30 mouse cellular contexts compared by ENCODE assay signal in the genomic region with DNA sequence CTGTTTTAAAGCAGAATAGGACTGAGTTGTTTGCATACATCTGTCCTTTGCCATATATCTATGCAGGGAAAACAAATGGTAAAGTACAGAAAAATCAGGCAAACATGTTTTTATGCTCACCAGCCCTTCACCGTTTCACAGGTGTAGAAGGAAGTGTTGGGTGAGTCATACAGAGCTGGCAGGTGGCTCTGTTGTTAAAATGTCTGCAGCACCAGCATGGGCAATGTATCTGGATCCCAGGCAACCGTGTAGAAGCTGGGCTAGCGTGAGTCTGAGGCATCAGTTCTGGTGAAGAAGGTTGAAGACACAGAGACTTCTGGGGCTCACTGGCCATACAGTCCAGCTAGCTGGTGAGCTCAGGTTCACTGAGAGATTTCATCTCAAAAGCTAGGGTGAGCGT. TPM values are rescaled to one million over a fixed set of nuclear protein-coding genes. Genes with fewer than 3 reads are reported as not detected.
DNase-seq lines count a peak whose midpoint lies in the region; ATAC-seq and TF ChIP-seq lines count a peak whose summit lies in the region.
"Had no signal": no experiment of that assay in that cellular context is flagged by ENCODE, and none has a peak within 500 bp of the region (broad histone marks: within the 10 kb centered on the region; RNA-seq: fewer than 3 reads in every experiment).

No protein-coding gene starts in this region.

- intact Hi-C loops in heart, adult 2 months (cut with DNase I): no loop called here

- H3K9ac ChIP-seq in forebrain, postnatal 0 days: no peak overlapping the region
- H3K9ac ChIP-seq in forebrain, embryonic 15.5 days (replicated peaks): no peak overlapping the region
- no peak overlapping the region for H3K9ac ChIP-seq in heart, adult 2 months (ENCODE audit: low read depth, low read length)
- H3K9ac ChIP-seq: embryonic facial prominence, embryonic 13.5 days; embryonic facial prominence, embryonic 15.5 days; forebrain, embryonic 12.5 days had no signal

- TF ChIP-seq EP300 in heart, adult 2 months (IDR thresholded peaks at IDR 0.05; ENCODE audit: insufficient read depth, low read depth, low read length): no peak

- no peaks in the 10 kb centered on the region for H3K4me1 ChIP-seq in forebrain, postnatal 0 days (ENCODE audit: insufficient read depth)
- H3K4me1 ChIP-seq in forebrain, embryonic 15.5 days: no peaks in the 10 kb centered on the region
- no peaks in the 10 kb centered on the region for H3K4me1 ChIP-seq in heart, adult 2 months (ENCODE audit: control insufficient read depth, insufficient read depth, low read length)
- H3K4me1 ChIP-seq: embryonic facial prominence, embryonic 15.5 days; forebrain, embryonic 10.5 days; forebrain, embryonic 12.5 days had no signal

- no peaks in the 10 kb centered on the region for H3K79me2 ChIP-seq in heart, adult 2 months (replicated peaks; ENCODE audit: control insufficient read depth, insufficient read depth, low read length)

- 82% methylated on average over 4 of the region's 4 CpGs for WGBS in forebrain, postnatal 0 days
- WGBS in forebrain, embryonic 15.5 days: 91% methylated on average over 4 of the region's 4 CpGs
- WGBS in heart, adult 2 months: 64% methylated on average over 4 of the region's 4 CpGs

- H3K27ac ChIP-seq in forebrain, postnatal 0 days (ENCODE audit: low read depth, low read length): no peak overlapping the region
- no peak overlapping the region for H3K27ac ChIP-seq in forebrain, embryonic 15.5 days (replicated peaks)
- no peak overlapping the region for H3K27ac ChIP-seq in heart, adult 2 months
- H3K27ac ChIP-seq: embryonic facial prominence, embryonic 13.5 days; embryonic facial prominence, embryonic 15.5 days; forebrain, embryonic 10.5 days; forebrain, embryonic 12.5 days had no signal

- TF ChIP-seq CTCF in forebrain, postnatal 0 days (IDR thresholded peaks at IDR 0.05; ENCODE audit: low read depth): no peak
- no peak for TF ChIP-seq CTCF in heart, adult 2 months (IDR thresholded peaks at IDR 0.05)

- no peak for DNase-seq in forebrain, postnatal 0 days
- DNase-seq in heart, adult 11 months: peak; percentile 55
- no peak for DNase-seq in heart, adult 2 months
- peak; percentile 40 for DNase-seq in layer of hippocampus, adult 9-11 months
- no peak for DNase-seq in layer of hippocampus, postnatal 25 days (ENCODE audit: extremely low spot score in 1 of 2, low spot score in 1 of 2)
- DNase-seq in right cerebral cortex, postnatal 25 days: peak; percentile 42
- DNase-seq in right cerebral cortex, postnatal 14 days: no peak
- DNase-seq: adrenal gland, adult 8-10 months; adrenal gland, postnatal 14 days; adrenal gland, postnatal 36 days; B cell, adult 2 months; cerebellum, adult 11 months; cerebellum, adult 18-20 months; cerebellum, adult 8-10 months; cerebellum, adult 9-11 months; cerebellum, postnatal 14 days; cerebellum, postnatal 36 days; embryo, embryonic 11 days had no signal

- no peaks in the 10 kb centered on the region for H3K36me3 ChIP-seq in forebrain, postnatal 0 days (ENCODE audit: insufficient read depth)
- no peaks in the 10 kb centered on the region for H3K36me3 ChIP-seq in forebrain, embryonic 15.5 days
- H3K36me3 ChIP-seq in heart, adult 2 months (ENCODE audit: control insufficient read depth, insufficient read depth, low read length): no peaks in the 10 kb centered on the region
- H3K36me3 ChIP-seq: embryonic facial prominence, embryonic 13.5 days; embryonic facial prominence, embryonic 15.5 days; forebrain, embryonic 10.5 days; forebrain, embryonic 12.5 days; G1E had no signal

- H3K9me3 ChIP-seq in forebrain, postnatal 0 days (ENCODE audit: low read length): no peaks in the 10 kb centered on the region
- no peaks in the 10 kb centered on the region for H3K9me3 ChIP-seq in forebrain, embryonic 15.5 days
- H3K9me3 ChIP-seq: embryonic facial prominence, embryonic 13.5 days; embryonic facial prominence, embryonic 15.5 days; forebrain, embryonic 10.5 days; forebrain, embryonic 12.5 days; G1E had no signal

- no peak for TF ChIP-seq POLR2A in heart, adult 2 months (IDR thresholded peaks at IDR 0.05; ENCODE audit: insufficient read depth, low read depth, low read length)

- ATAC-seq in forebrain, postnatal 0 days: peak; percentile 32
- ATAC-seq in forebrain, embryonic 15.5 days (replicated peaks): no peak
- ATAC-seq: activated CD4-positive, CD25-positive, alpha-beta regulatory T cell, adult 4 months; CD4-positive, CD25-positive, alpha-beta regulatory T cell, adult 4 months; forebrain, embryonic 14.5 days; Patski had no signal

- H3K4me3 ChIP-seq in forebrain, postnatal 0 days (ENCODE audit: low read depth, low read length): no peak overlapping the region
- no peak overlapping the region for H3K4me3 ChIP-seq in forebrain, embryonic 15.5 days
- H3K4me3 ChIP-seq in heart, adult 2 months: no peak overlapping the region
- H3K4me3 ChIP-seq: embryonic facial prominence, embryonic 13.5 days; embryonic facial prominence, embryonic 15.5 days; erythroblast, embryonic 14.5 days; forebrain, embryonic 10.5 days; forebrain, embryonic 12.5 days had no signal

- no peak overlapping the region for H3K4me2 ChIP-seq in forebrain, postnatal 0 days (ENCODE audit: low read depth)
- no peak overlapping the region for H3K4me2 ChIP-seq in forebrain, embryonic 15.5 days (replicated peaks)
- H3K4me2 ChIP-seq: embryonic facial prominence, embryonic 13.5 days; embryonic facial prominence, embryonic 15.5 days; forebrain, embryonic 12.5 days had no signal

- no peaks in the 10 kb centered on the region for H3K27me3 ChIP-seq in forebrain, postnatal 0 days (ENCODE audit: insufficient read depth, low read length)
- H3K27me3 ChIP-seq in forebrain, embryonic 15.5 days: no peaks in the 10 kb centered on the region
- no peaks in the 10 kb centered on the region for H3K27me3 ChIP-seq in heart, adult 2 months (ENCODE audit: control insufficient read depth, insufficient read depth, low read length)
- H3K27me3 ChIP-seq: CH12.LX; embryonic facial prominence, embryonic 13.5 days; embryonic facial prominence, embryonic 15.5 days; forebrain, embryonic 12.5 days had no signal

RNA-seq across cellular contexts. Expression of a gene that starts 57.5 kb away (rescaled TPM):
- total RNA-seq in forebrain, postnatal 0 days (2014; rRNA removed): 53.9 and 65.5 TPM in 2 replicates
- polyA plus RNA-seq in forebrain, postnatal 0 days (2015; fragmentation: Nextera tagmentation; extraction: Ambion mirVana): 52.1 and 63.9 TPM in 2 replicates
- polyA plus RNA-seq in forebrain, embryonic 15.5 days (2015; fragmentation: Nextera tagmentation; extraction: Ambion mirVana): 59.9 and 65.2 TPM in 2 replicates
- total RNA-seq in heart, adult 2 months (2021): 10 to 100 TPM in 1 of 2 experiments, 1 to 10 TPM in 1; 9.5 to 10.4 TPM
- 4.2 and 7.8 TPM in 2 replicates for polyA plus RNA-seq in heart, adult 2 months (2012; rRNA removed)
- total RNA-seq in layer of hippocampus, postnatal 25 days (2021): 10 to 100 TPM; 25.3 to 28.3 TPM

RNA-seq across cellular contexts. Expression of a gene that starts 57.5 kb away (rescaled TPM):
- total RNA-seq in forebrain, postnatal 0 days (2014; rRNA removed): 164 and 181 TPM in 2 replicates
- 153 and 172 TPM in 2 replicates for polyA plus RNA-seq in forebrain, postnatal 0 days (2015; fragmentation: Nextera tagmentation; extraction: Ambion mirVana)
- 301 and 315 TPM in 2 replicates for polyA plus RNA-seq in forebrain, embryonic 15.5 days (2015; fragmentation: Nextera tagmentation; extraction: Ambion mirVana)
- 10 to 100 TPM; 32.4 to 36.9 TPM for total RNA-seq in heart, adult 2 months (2021)
- 114 and 175 TPM in 2 replicates for polyA plus RNA-seq in heart, adult 2 months (2012; rRNA removed)
- 100 to 1,000 TPM; 128 to 183 TPM for total RNA-seq in layer of hippocampus, postnatal 25 days (2021)

Comparison
In these comparisons a context has a peak if more than half of its experiments do, and no peak if none do; other contexts are left out.
1. DNase-seq: peak in heart, adult 11 months (single experiment), layer of hippocampus, adult 9-11 months (single experiment) and right cerebral cortex, postnatal 25 days (single experiment); none in forebrain, postnatal 0 days (single experiment), heart, adult 2 months (0 of 2), layer of hippocampus, postnatal 25 days (0 of 2) and right cerebral cortex, postnatal 14 days (single experiment).